Mouse (Mus musculus) thymus, postnatal 14 days (tissue): ENCODE data around the gene Siah1b.
A peak's percentile ranks its signal among the peaks of the same experiment; 100 is the strongest.

ENCODE experiments used
- DNase-seq: peaks from one replicate; pipeline ENCODE4 v3.0.0; 2021

Gene Siah1b

GRCm38 (mm10) chrX:164027607-164028289 lies 48.5 kb downstream of the Siah1b start, which contains the start of gene Car5b:
Gene Car5b (minus strand): TSS chrX:164027997.
- DNase-seq: peak; percentile 67
